Mouse (Mus musculus): Measurements from ENCODE around the gene Dock8. TPM values are rescaled to one million over a fixed set of nuclear protein-coding genes. Genes with fewer than 3 reads are reported as not detected.

Gene Dock8
- polyA plus RNA-seq, 1 experiment from 2014 or later, result 1.8 TPM

DNA sequence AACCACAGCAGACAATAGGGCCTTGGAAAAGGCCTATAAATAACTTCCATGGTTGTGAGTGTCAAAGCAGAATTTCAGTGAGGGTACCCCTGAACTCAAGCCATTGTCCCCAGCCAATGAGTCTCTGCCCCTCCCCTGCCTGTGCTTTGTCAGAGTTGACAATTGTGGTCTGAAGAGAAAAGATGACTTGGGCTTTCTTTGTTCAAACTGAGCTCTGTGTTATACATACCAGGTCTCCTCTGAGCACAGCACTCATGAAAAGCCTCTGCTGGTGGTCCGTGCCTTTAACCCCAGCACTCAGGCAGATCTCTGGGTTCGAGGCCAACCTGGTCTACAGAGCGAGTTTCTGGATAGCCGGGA is 231.6 kb downstream of the Dock8 start:
- Histone ChIP-seq H3K9me3 (ENCODE audit: control insufficient read depth, low read length) (no peaks in the 10 kb centered on the region), H3K4me1 (replicated peaks; ENCODE audit: control insufficient read depth, insufficient read depth, low read length) (no peaks in the 10 kb centered on the region), H3K9ac (no peak overlapping the region), H3K4me3 (replicated peaks; ENCODE audit: low read length) (no peak overlapping the region), H3K4me2 (replicated peaks) (no peak overlapping the region), H3K27ac (no peak overlapping the region), H3K27me3 (ENCODE audit: control insufficient read depth, insufficient read depth, low read length) (no peaks in the 10 kb centered on the region; the same call in 1 of the 2 replicates), H3K36me3 (replicated peaks; ENCODE audit: control insufficient read depth, insufficient read depth) (no peaks in the 10 kb centered on the region)
- 16% methylated on average over 4 of the region's 4 CpGs for WGBS
- no peak for DNase-seq (ENCODE audit: low spot score)
- ATAC-seq (ENCODE audit: low FRiP score), result no peak

DNA sequence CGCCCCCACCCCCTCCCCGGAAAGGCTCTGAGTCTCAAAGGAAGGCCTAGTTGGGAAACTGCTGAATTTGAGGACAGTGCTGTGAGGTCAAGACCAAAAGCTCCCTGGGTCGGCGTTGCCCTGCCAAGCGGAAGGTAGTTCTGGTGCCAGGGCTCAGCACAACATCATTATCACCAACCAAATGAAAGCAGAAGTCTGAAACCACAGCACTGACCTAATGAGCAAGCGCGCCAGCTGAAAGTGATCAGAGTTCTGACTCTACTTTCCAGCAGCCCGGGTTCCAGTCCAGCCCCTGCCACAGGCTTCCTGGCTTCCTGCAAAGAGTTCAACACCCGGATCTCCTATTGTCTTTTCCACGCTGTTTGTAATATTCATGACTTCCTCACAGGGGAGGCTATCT is 232.7 kb downstream of the Dock8 start:
- H3K27ac ChIP-seq, result no peak overlapping the region
- 62% methylated on average over 10 of the region's 10 CpGs for WGBS
- H3K4me1 ChIP-seq (replicated peaks; ENCODE audit: control insufficient read depth, insufficient read depth, low read length), result peaks cover 3% of the 10 kb centered on the region; the same call in 1 of the 2 replicates
- no peaks in the 10 kb centered on the region for H3K36me3 ChIP-seq (replicated peaks; ENCODE audit: control insufficient read depth, insufficient read depth)
- H3K9ac ChIP-seq, result no peak overlapping the region
- no peak overlapping the region for H3K4me3 ChIP-seq (replicated peaks; ENCODE audit: low read length)
- no peak for ATAC-seq (ENCODE audit: low FRiP score)
- no peaks in the 10 kb centered on the region for H3K9me3 ChIP-seq (ENCODE audit: control insufficient read depth, low read length)
- peaks cover 5% of the 10 kb centered on the region for H3K27me3 ChIP-seq (ENCODE audit: control insufficient read depth, insufficient read depth, low read length)
- DNase-seq (ENCODE audit: low spot score), result no peak
- H3K4me2 ChIP-seq (replicated peaks), result no peak overlapping the region

DNA sequence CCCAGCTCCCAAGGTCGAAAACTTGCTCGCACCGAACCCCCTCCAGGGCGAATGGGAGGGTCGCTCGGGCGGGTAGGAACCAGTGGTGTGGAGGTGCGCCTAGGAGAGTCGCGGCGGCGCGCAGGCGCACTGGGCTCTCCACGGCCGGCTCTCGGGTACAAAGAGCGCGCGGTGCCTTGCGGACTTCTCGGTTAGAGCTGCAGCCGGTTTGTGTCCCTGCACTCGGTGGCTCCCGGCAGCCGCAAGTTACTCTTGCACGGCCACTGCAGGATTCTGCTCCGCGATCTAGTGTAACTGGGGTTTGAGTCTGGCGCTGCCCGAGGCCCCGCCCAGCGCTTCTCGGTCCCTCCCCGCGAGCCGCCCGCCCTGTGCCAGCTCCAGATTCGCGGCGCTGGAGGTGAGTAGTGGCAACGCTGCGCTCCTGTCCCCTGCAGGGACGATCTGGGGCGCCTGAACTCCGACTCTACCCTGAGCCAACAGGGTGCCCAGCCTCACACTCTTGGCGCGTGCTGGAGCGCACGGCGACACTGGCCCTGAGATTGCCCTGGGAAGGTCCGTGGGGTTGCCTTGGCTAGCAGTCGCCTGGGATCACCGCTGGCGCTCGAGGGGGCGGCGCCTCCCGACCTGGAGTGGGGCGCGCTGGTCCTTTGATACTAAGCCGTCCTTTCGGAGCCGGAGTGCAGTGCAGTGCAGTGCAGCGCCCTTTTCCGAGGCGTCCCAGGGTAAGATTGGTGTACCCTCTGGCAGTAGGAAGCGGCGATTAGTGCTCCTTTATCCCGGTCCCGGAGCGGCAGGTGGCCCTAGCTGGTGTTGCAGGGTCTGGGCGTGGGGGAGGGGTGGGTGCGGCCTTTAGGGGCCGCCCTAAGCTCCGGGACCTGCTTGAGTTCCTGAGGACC is 237.5 kb downstream of the Dock8 start, which contains the start of gene Kank1:
Gene Kank1, plus strand, starts transcription at position 380 of the 896 bp plus-strand sequence.
- 0 out of 2 replicates have a peak within 1 kb of the TSS, but pooled peaks have one; percentile 60 for H3K27ac ChIP-seq
- under 1% methylated on average over 75 of the region's 76 CpGs for WGBS
- ATAC-seq (ENCODE audit: low FRiP score) (peak; percentile 87), DNase-seq (ENCODE audit: low spot score) (peak; percentile 70)
- H3K27me3 ChIP-seq (ENCODE audit: control insufficient read depth, insufficient read depth, low read length), result peaks cover 22% of the 10 kb centered on the region
- no peaks in the 10 kb centered on the region for H3K9me3 ChIP-seq (ENCODE audit: control insufficient read depth, low read length)
- peak within 1 kb of the TSS; percentile 59 for H3K9ac ChIP-seq
- H3K4me1 ChIP-seq (replicated peaks; ENCODE audit: control insufficient read depth, insufficient read depth, low read length), result peaks cover 13% of the 10 kb centered on the region
- H3K4me2 ChIP-seq (replicated peaks), result peak within 1 kb of the TSS; percentile 99
- H3K4me3 ChIP-seq (replicated peaks; ENCODE audit: low read length), result peak within 1 kb of the TSS; percentile 74
- no peaks in the 10 kb centered on the region for H3K36me3 ChIP-seq (replicated peaks; ENCODE audit: control insufficient read depth, insufficient read depth)

DNA sequence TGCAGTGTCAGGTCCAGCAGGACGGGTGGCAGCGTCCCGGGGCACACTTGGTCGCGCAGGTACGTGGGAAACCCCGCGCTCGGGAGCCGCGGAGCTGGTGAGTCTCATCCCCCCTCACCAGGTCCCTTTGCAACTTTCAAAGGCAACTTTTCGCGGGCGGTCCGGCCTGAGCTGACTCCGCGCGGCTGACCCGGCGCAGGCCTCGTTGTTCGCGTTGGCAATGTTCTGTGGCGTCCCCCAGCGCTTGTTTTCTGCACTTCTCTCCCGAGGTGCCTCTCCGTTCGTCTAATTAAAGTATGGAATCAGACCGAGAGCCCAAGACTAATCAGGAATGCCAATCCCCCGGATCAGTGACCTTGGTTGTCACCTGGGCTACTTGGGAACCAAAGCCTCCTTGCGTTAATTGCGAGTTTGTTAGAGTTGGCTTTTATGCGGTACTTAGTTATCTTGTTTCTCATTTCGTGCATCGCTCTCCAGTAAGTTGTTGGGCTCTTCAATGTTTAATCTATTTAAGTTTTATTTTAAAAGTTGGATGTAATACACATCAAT is 238.2 kb downstream of the Dock8 start:
- H3K9ac ChIP-seq, result peak overlapping the region; percentile 59
- under 1% methylated on average over 35 of the region's 35 CpGs for WGBS
- H3K36me3 ChIP-seq (replicated peaks; ENCODE audit: control insufficient read depth, insufficient read depth), result no peaks in the 10 kb centered on the region
- peaks cover 13% of the 10 kb centered on the region for H3K4me1 ChIP-seq (replicated peaks; ENCODE audit: control insufficient read depth, insufficient read depth, low read length)
- H3K4me3 ChIP-seq (replicated peaks; ENCODE audit: low read length), result peak overlapping the region; percentile 74
- DNase-seq (ENCODE audit: low spot score), result peak; percentile 51
- no peaks in the 10 kb centered on the region for H3K9me3 ChIP-seq (ENCODE audit: control insufficient read depth, low read length)
- peak overlapping the region; percentile 99 for H3K4me2 ChIP-seq (replicated peaks)
- ATAC-seq (ENCODE audit: low FRiP score), result peak; percentile 14; the same call in 1 of the 2 replicates
- peaks cover 22% of the 10 kb centered on the region for H3K27me3 ChIP-seq (ENCODE audit: control insufficient read depth, insufficient read depth, low read length)
- no peak overlapping the region for H3K27ac ChIP-seq

DNA sequence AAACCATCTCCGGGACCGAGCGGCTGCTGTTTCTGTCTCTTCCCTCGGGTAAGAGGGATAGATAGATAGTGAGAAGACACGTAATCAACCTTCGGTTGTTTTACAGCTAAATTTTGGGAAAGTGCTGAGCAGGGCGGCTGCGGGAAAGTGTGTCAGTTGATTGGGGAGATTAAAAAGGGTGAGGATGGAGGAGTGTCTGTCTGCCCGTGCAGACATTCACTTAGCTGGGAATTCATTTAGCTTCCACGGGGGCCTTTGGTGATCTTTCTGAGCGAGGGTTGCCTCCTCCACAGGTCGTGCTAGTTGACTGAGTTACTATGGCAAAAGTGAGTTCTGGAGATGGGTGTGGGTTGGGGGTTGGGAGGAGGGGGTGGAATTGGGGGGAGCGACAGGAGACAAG is 238.8 kb downstream of the Dock8 start:
- Histone ChIP-seq H3K4me1 (replicated peaks; ENCODE audit: control insufficient read depth, insufficient read depth, low read length) (peaks cover 13% of the 10 kb centered on the region), H3K9ac (no peak overlapping the region), H3K4me3 (replicated peaks; ENCODE audit: low read length) (peak overlapping the region; percentile 74), H3K9me3 (ENCODE audit: control insufficient read depth, low read length) (no peaks in the 10 kb centered on the region), H3K4me2 (replicated peaks) (peak overlapping the region; percentile 99), H3K36me3 (replicated peaks; ENCODE audit: control insufficient read depth, insufficient read depth) (no peaks in the 10 kb centered on the region), H3K27ac (no peak overlapping the region), H3K27me3 (ENCODE audit: control insufficient read depth, insufficient read depth, low read length) (peaks cover 22% of the 10 kb centered on the region)
- ATAC-seq (ENCODE audit: low FRiP score) (no peak), DNase-seq (ENCODE audit: low spot score) (no peak)
- WGBS, result 3% methylated on average over 13 of the region's 13 CpGs

DNA sequence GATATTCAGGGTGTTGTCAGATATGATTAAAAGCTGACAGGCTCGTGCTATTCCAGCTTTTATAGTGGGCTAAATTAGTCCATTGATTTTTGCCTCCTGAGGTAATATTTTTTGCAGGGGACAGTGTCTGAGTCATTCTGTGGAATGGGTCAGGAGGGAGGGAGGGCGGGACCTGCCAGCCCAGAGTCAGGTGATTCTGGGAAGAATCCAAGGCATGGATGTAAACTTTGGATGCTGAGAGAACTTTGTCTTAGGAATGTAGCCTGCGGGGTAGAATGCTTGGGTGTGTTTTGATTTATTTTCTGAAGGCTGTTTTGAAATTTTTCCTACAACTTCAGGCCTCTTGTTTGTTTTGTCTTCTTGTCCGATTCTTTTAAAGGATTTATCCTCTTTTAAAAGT is 244.2 kb downstream of the Dock8 start:
- Histone ChIP-seq H3K4me3 (replicated peaks; ENCODE audit: low read length) (no peak overlapping the region), H3K4me1 (replicated peaks; ENCODE audit: control insufficient read depth, insufficient read depth, low read length) (no peaks in the 10 kb centered on the region), H3K27me3 (ENCODE audit: control insufficient read depth, insufficient read depth, low read length) (peaks cover 3% of the 10 kb centered on the region), H3K9me3 (ENCODE audit: control insufficient read depth, low read length) (no peaks in the 10 kb centered on the region), H3K9ac (no peak overlapping the region), H3K27ac (no peak overlapping the region), H3K4me2 (replicated peaks) (no peak overlapping the region), H3K36me3 (replicated peaks; ENCODE audit: control insufficient read depth, insufficient read depth) (no peaks in the 10 kb centered on the region)
- WGBS, result 88% methylated on average over 4 of the region's 4 CpGs
- no peak for DNase-seq (ENCODE audit: low spot score)
- no peak for ATAC-seq (ENCODE audit: low FRiP score)

DNA sequence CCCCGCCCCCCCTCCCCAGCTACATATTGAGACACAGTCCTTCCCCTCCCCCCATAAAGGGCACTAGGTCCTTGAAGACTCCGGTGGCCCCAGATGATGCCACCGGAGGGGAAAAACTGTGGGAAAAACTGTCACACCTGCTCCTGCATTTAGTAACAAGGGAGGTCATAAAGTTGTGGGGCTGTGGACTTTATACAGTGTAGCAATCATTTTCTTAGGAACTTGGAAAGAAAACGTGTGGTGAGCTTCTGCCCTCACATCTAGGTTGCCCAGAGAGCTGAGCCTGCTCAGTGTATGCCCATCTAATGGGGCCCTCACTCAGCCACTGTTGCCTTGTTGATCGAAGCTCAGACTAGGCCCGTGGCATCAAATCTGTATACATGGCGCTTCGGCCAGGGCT is 246.7 kb downstream of the Dock8 start:
- Histone ChIP-seq H3K4me1 (replicated peaks; ENCODE audit: control insufficient read depth, insufficient read depth, low read length) (no peaks in the 10 kb centered on the region), H3K27me3 (ENCODE audit: control insufficient read depth, insufficient read depth, low read length) (no peaks in the 10 kb centered on the region), H3K9ac (no peak overlapping the region), H3K4me3 (replicated peaks; ENCODE audit: low read length) (no peak overlapping the region), H3K4me2 (replicated peaks) (no peak overlapping the region), H3K9me3 (ENCODE audit: control insufficient read depth, low read length) (no peaks in the 10 kb centered on the region), H3K36me3 (replicated peaks; ENCODE audit: control insufficient read depth, insufficient read depth) (no peaks in the 10 kb centered on the region), H3K27ac (no peak overlapping the region)
- DNase-seq (ENCODE audit: low spot score), result no peak
- no peak for ATAC-seq (ENCODE audit: low FRiP score)
- 93% methylated on average over 8 of the region's 8 CpGs for WGBS

DNA sequence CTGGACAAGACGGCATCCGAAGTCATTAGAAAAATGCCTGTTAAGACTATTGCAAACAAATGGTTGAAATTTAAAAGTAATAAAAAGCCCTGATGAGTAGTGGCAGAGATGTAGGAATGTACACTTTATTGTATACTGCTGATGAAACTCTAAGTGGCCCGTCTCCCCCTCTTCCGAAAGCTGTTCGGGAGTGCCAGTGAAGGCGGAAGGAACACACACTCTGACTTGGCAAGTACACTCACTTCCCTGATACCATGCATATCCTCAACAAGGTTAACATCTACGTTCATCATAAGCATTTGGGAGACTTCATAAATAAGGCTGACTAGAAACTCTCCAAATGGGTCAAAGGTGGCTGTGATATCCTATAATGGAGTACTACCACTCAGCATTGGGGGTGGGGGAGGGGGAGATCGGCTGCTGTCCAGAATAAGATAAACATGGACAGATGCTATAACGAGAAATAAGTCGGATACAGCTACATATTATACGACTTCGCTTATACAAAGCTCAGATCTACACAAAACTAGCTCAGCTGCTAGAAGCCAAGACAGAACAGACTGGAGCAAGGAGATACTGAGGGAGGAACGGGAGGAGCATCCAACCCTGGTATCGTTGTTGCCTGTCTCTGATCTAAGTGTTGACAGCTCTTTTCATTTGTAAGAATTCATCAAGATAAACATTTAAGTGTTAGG is 248.7 kb downstream of the Dock8 start:
- Histone ChIP-seq H3K27ac (no peak overlapping the region), H3K9ac (no peak overlapping the region), H3K4me2 (replicated peaks) (no peak overlapping the region), H3K9me3 (ENCODE audit: control insufficient read depth, low read length) (no peaks in the 10 kb centered on the region), H3K4me3 (replicated peaks; ENCODE audit: low read length) (no peak overlapping the region), H3K36me3 (replicated peaks; ENCODE audit: control insufficient read depth, insufficient read depth) (no peaks in the 10 kb centered on the region), H3K27me3 (ENCODE audit: control insufficient read depth, insufficient read depth, low read length) (no peaks in the 10 kb centered on the region), H3K4me1 (replicated peaks; ENCODE audit: control insufficient read depth, insufficient read depth, low read length) (no peaks in the 10 kb centered on the region)
- 93% methylated on average over 14 of the region's 14 CpGs for WGBS
- DNase-seq (ENCODE audit: low spot score) (no peak), ATAC-seq (ENCODE audit: low FRiP score) (no peak)

DNA sequence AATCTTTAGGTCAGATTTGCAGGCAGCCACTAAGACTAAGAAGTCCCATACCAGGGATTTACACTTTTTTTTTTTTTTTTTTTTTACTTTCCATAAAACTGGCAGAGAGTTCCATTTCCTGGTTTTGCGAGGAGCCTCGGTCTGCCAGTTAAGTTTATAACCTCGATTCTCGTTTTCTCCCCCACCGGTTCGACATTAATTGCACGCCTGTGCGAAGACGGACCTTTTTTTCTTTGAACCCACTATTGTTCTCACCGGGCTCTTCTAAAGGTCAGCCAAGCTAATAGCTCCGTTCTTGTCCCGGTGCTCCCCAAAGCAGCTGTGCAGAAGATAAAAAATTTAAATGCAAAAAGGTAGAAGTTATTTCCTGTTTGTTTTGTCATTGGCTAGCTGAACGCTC is 249.9 kb downstream of the Dock8 start:
- WGBS, result 27% methylated on average over 13 of the region's 13 CpGs
- H3K4me2 ChIP-seq (replicated peaks), result no peak overlapping the region; the same call in 1 of the 2 replicates
- no peaks in the 10 kb centered on the region for H3K4me1 ChIP-seq (replicated peaks; ENCODE audit: control insufficient read depth, insufficient read depth, low read length)
- ATAC-seq (ENCODE audit: low FRiP score) (no peak), DNase-seq (ENCODE audit: low spot score) (no peak)
- H3K9me3 ChIP-seq (ENCODE audit: control insufficient read depth, low read length), result no peaks in the 10 kb centered on the region
- no peaks in the 10 kb centered on the region for H3K36me3 ChIP-seq (replicated peaks; ENCODE audit: control insufficient read depth, insufficient read depth)
- H3K9ac ChIP-seq, result no peak overlapping the region
- no peak overlapping the region for H3K4me3 ChIP-seq (replicated peaks; ENCODE audit: low read length)
- no peaks in the 10 kb centered on the region for H3K27me3 ChIP-seq (ENCODE audit: control insufficient read depth, insufficient read depth, low read length)
- no peak overlapping the region for H3K27ac ChIP-seq

Measured in hindbrain, embryonic 14.5 days (tissue).